8 mouse cellular contexts compared by ENCODE assay signal in the genomic region with DNA sequence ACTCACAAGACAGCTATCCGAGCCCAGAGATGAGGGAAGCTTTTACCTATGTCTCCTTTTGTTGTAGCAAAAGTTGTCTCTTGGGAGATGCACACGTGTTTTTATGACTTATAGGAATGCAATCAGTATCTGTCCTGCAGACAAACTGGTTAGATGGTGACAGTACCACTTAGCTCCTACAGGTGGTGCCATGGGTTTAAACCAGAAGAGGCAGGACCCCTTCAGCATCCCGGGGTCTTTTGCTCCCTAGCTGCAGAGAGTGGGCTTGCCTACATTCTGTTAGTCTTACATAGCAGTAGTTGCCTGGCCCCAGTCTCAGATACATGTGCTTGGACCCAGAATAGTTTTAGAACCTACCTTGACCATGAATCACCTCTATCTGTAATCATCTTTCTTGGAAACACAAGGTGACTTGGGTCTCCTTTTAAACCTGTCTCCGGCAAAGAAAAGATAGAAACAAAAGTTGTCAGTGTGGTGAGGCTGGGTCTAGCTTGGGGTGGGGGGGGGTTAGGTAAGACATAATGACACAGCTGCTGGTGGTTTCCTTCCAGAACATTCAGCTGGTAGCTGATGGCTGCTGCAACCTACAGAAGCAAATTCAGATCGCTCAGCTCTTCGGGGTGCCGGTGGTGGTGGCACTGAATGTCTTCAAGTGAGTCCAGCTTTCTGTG.
DNase-seq lines count a peak whose midpoint lies in the region; ATAC-seq lines count a peak whose summit lies in the region.

No protein-coding gene starts in this region.

- peaks cover 8% of the 10 kb centered on the region; the same call in 1 of the 2 replicates for H3K4me1 ChIP-seq in midbrain, embryonic 11.5 days (ENCODE audit: control insufficient read depth, insufficient read depth, low read length)
- 0 out of 2 replicates have a peak, but pooled peaks cover under 1% of the 10 kb centered on the region for H3K4me1 ChIP-seq in midbrain, embryonic 15.5 days
- H3K4me1 ChIP-seq in forebrain, embryonic 16.5 days (replicated peaks; ENCODE audit: control insufficient read depth, insufficient read depth, low read length), result peaks cover 3% of the 10 kb centered on the region
- no peaks in the 10 kb centered on the region for H3K4me1 ChIP-seq in midbrain, embryonic 14.5 days (ENCODE audit: control insufficient read depth, insufficient read depth, low read length)

- H3K27ac ChIP-seq in midbrain, embryonic 11.5 days (ENCODE audit: low read depth, low read length), result no peak overlapping the region
- no peak overlapping the region for H3K27ac ChIP-seq in midbrain, embryonic 15.5 days
- no peak overlapping the region for H3K27ac ChIP-seq in forebrain, embryonic 16.5 days (ENCODE audit: low read length)
- no peak overlapping the region for H3K27ac ChIP-seq in midbrain, embryonic 14.5 days (replicated peaks; ENCODE audit: low read depth, low read length)

- no peak overlapping the region for H3K4me2 ChIP-seq in midbrain, embryonic 11.5 days
- no peak overlapping the region for H3K4me2 ChIP-seq in midbrain, embryonic 15.5 days
- no peak overlapping the region for H3K4me2 ChIP-seq in forebrain, embryonic 16.5 days (ENCODE audit: low read length)
- H3K4me2 ChIP-seq in midbrain, embryonic 14.5 days (ENCODE audit: low read length), result no peak overlapping the region

- H3K4me3 ChIP-seq in midbrain, embryonic 11.5 days (ENCODE audit: low read depth, low read length), result no peak overlapping the region
- no peak overlapping the region for H3K4me3 ChIP-seq in midbrain, embryonic 15.5 days
- H3K4me3 ChIP-seq in forebrain, embryonic 16.5 days (replicated peaks; ENCODE audit: low read length), result no peak overlapping the region
- no peak overlapping the region for H3K4me3 ChIP-seq in midbrain, embryonic 14.5 days (replicated peaks; ENCODE audit: low read depth, low read length)

- no peak overlapping the region for H3K9ac ChIP-seq in midbrain, embryonic 11.5 days (ENCODE audit: low read length)
- H3K9ac ChIP-seq in midbrain, embryonic 15.5 days, result no peak overlapping the region
- no peak overlapping the region for H3K9ac ChIP-seq in forebrain, embryonic 16.5 days (replicated peaks; ENCODE audit: low read depth, low read length)
- H3K9ac ChIP-seq in midbrain, embryonic 14.5 days (replicated peaks; ENCODE audit: low read length), result no peak overlapping the region

- no peak for ATAC-seq in midbrain, embryonic 11.5 days (ENCODE audit: low FRiP score)
- no peak for ATAC-seq in midbrain, embryonic 15.5 days (replicated peaks)
- ATAC-seq in forebrain, embryonic 16.5 days, result peak; percentile 54
- 0 out of 2 replicates have a peak, but pooled peaks have one; percentile 22 for ATAC-seq in midbrain, embryonic 14.5 days (ENCODE audit: low FRiP score, low TSS enrichment)

- peak; percentile 36 to 66 for DNase-seq in cerebellum, postnatal 14 days
- no peak for DNase-seq in cerebellum, adult 9-11 months
- DNase-seq in midbrain, embryonic 11.5 days (ENCODE audit: low spot score, missing footprints), result peak; percentile 89
- peak; percentile 72 for DNase-seq in midbrain, embryonic 14.5 days
- DNase-seq in ovary, postnatal 14 days (ENCODE audit: low spot score), result no peak
- no peak for DNase-seq in layer of hippocampus, adult 11-12 months (ENCODE audit: low spot score)

- WGBS in midbrain, embryonic 11.5 days, result 80% methylated on average over 7 of the region's 7 CpGs
- WGBS in midbrain, embryonic 15.5 days, result 77% methylated on average over 7 of the region's 7 CpGs
- WGBS in forebrain, embryonic 16.5 days, result 82% methylated on average over 7 of the region's 7 CpGs
- WGBS in midbrain, embryonic 14.5 days, result 78% methylated on average over 7 of the region's 7 CpGs

- H3K27me3 ChIP-seq in midbrain, embryonic 11.5 days (ENCODE audit: control insufficient read depth, insufficient read depth, low read length), result no peaks in the 10 kb centered on the region
- no peaks in the 10 kb centered on the region for H3K27me3 ChIP-seq in midbrain, embryonic 15.5 days (replicated peaks)
- H3K27me3 ChIP-seq in forebrain, embryonic 16.5 days (replicated peaks; ENCODE audit: control insufficient read depth, insufficient read depth, low read length), result no peaks in the 10 kb centered on the region
- H3K27me3 ChIP-seq in midbrain, embryonic 14.5 days (ENCODE audit: control insufficient read depth, insufficient read depth, low read length), result no peaks in the 10 kb centered on the region

- H3K9me3 ChIP-seq in midbrain, embryonic 11.5 days (ENCODE audit: control insufficient read depth, low read length), result no peaks in the 10 kb centered on the region
- H3K9me3 ChIP-seq in midbrain, embryonic 15.5 days, result no peaks in the 10 kb centered on the region
- no peaks in the 10 kb centered on the region for H3K9me3 ChIP-seq in forebrain, embryonic 16.5 days (ENCODE audit: control insufficient read depth, low read length)
- H3K9me3 ChIP-seq in midbrain, embryonic 14.5 days (ENCODE audit: control insufficient read depth, low read length), result no peaks in the 10 kb centered on the region

- no peaks in the 10 kb centered on the region for H3K36me3 ChIP-seq in midbrain, embryonic 11.5 days (ENCODE audit: control insufficient read depth, insufficient read depth, low read length)
- no peaks in the 10 kb centered on the region for H3K36me3 ChIP-seq in midbrain, embryonic 15.5 days (replicated peaks)
- H3K36me3 ChIP-seq in forebrain, embryonic 16.5 days (ENCODE audit: control insufficient read depth, insufficient read depth), result no peaks in the 10 kb centered on the region
- H3K36me3 ChIP-seq in midbrain, embryonic 14.5 days (ENCODE audit: control insufficient read depth, insufficient read depth, low read length), result no peaks in the 10 kb centered on the region

Comparison
In these comparisons a context has a peak if more than half of its experiments do, and no peak if none do; other contexts are left out.
1. DNase-seq: peak in cerebellum, postnatal 14 days (2 of 2), midbrain, embryonic 11.5 days (single experiment) and midbrain, embryonic 14.5 days (single experiment); none in cerebellum, adult 9-11 months (single experiment), ovary, postnatal 14 days (single experiment) and layer of hippocampus, adult 11-12 months (single experiment).
2. ATAC-seq: peak in forebrain, embryonic 16.5 days (single experiment) and midbrain, embryonic 14.5 days (single experiment); none in midbrain, embryonic 11.5 days (single experiment) and midbrain, embryonic 15.5 days (single experiment).